ENCODE assay signal across 14 mouse cellular contexts in genomic region chr1:192313571-192313972, GRCm38 (mm10).
DNase-seq lines count a peak whose midpoint lies in the region; ATAC-seq lines count a peak whose summit lies in the region.
"Had no signal": no experiment of that assay in that cellular context is flagged by ENCODE, and none has a peak within 500 bp of the region (broad histone marks: within the 10 kb centered on the region; RNA-seq: fewer than 3 reads in every experiment).

No protein-coding gene starts in this region.

- H3K36me3 ChIP-seq in hindbrain, embryonic 15.5 days, result no peaks in the 10 kb centered on the region
- H3K36me3 ChIP-seq in hindbrain, embryonic 12.5 days, result no peaks in the 10 kb centered on the region
- no peaks in the 10 kb centered on the region for H3K36me3 ChIP-seq in lung, embryonic 16.5 days (ENCODE audit: control insufficient read depth, insufficient read depth, low read length)
- H3K36me3 ChIP-seq in forebrain, embryonic 13.5 days (ENCODE audit: poor library complexity, severe bottlenecking), result no peaks in the 10 kb centered on the region
- H3K36me3 ChIP-seq in midbrain, embryonic 15.5 days (replicated peaks), result no peaks in the 10 kb centered on the region
- H3K36me3 ChIP-seq: liver, embryonic 15.5 days had no signal

- H3K4me1 ChIP-seq in hindbrain, embryonic 15.5 days (replicated peaks), result peaks cover 16% of the 10 kb centered on the region
- peaks cover 4% of the 10 kb centered on the region; the same call in 1 of the 2 replicates for H3K4me1 ChIP-seq in hindbrain, embryonic 12.5 days
- peaks cover 19% of the 10 kb centered on the region for H3K4me1 ChIP-seq in lung, embryonic 16.5 days (replicated peaks; ENCODE audit: control insufficient read depth, insufficient read depth, low read length)
- H3K4me1 ChIP-seq in forebrain, embryonic 13.5 days, result peaks cover 14% of the 10 kb centered on the region
- peaks cover 21% of the 10 kb centered on the region for H3K4me1 ChIP-seq in midbrain, embryonic 15.5 days
- H3K4me1 ChIP-seq: megakaryocyte, embryonic 14.5 days had no signal

- WGBS in hindbrain, embryonic 15.5 days, result 47% methylated on average over 7 of the region's 7 CpGs
- 61% methylated on average over 7 of the region's 7 CpGs for WGBS in hindbrain, embryonic 12.5 days
- 38% methylated on average over 7 of the region's 7 CpGs for WGBS in lung, embryonic 16.5 days
- 22% methylated on average over 7 of the region's 7 CpGs for WGBS in forebrain, embryonic 13.5 days
- WGBS in midbrain, embryonic 15.5 days, result 30% methylated on average over 7 of the region's 7 CpGs

- H3K4me2 ChIP-seq in hindbrain, embryonic 15.5 days, result no peak overlapping the region
- no peak overlapping the region for H3K4me2 ChIP-seq in hindbrain, embryonic 12.5 days (replicated peaks)
- H3K4me2 ChIP-seq in lung, embryonic 16.5 days (ENCODE audit: low read depth, low read length), result no peak overlapping the region
- no peak overlapping the region for H3K4me2 ChIP-seq in forebrain, embryonic 13.5 days
- H3K4me2 ChIP-seq in midbrain, embryonic 15.5 days, result no peak overlapping the region
- H3K4me2 ChIP-seq: liver, embryonic 15.5 days had no signal

- no peaks in the 10 kb centered on the region for H3K9me3 ChIP-seq in hindbrain, embryonic 15.5 days
- H3K9me3 ChIP-seq in hindbrain, embryonic 12.5 days (replicated peaks), result peaks cover 4% of the 10 kb centered on the region; the same call in 1 of the 2 replicates
- H3K9me3 ChIP-seq in lung, embryonic 16.5 days (ENCODE audit: control insufficient read depth, low read length), result no peaks in the 10 kb centered on the region
- 0 out of 2 replicates have a peak, but pooled peaks cover 3% of the 10 kb centered on the region for H3K9me3 ChIP-seq in forebrain, embryonic 13.5 days (replicated peaks)
- H3K9me3 ChIP-seq in midbrain, embryonic 15.5 days, result no peaks in the 10 kb centered on the region
- H3K9me3 ChIP-seq: liver, embryonic 15.5 days had no signal

- no peaks in the 10 kb centered on the region for H3K27me3 ChIP-seq in hindbrain, embryonic 15.5 days
- no peaks in the 10 kb centered on the region for H3K27me3 ChIP-seq in hindbrain, embryonic 12.5 days
- H3K27me3 ChIP-seq in lung, embryonic 16.5 days (ENCODE audit: control insufficient read depth, insufficient read depth, low read depth, low read length), result no peaks in the 10 kb centered on the region
- no peaks in the 10 kb centered on the region for H3K27me3 ChIP-seq in forebrain, embryonic 13.5 days
- H3K27me3 ChIP-seq in midbrain, embryonic 15.5 days (replicated peaks), result no peaks in the 10 kb centered on the region
- H3K27me3 ChIP-seq: liver, embryonic 15.5 days; megakaryocyte, embryonic 14.5 days had no signal

- H3K4me3 ChIP-seq in hindbrain, embryonic 15.5 days, result no peak overlapping the region
- no peak overlapping the region for H3K4me3 ChIP-seq in hindbrain, embryonic 12.5 days
- no peak overlapping the region for H3K4me3 ChIP-seq in lung, embryonic 16.5 days (ENCODE audit: low read length)
- no peak overlapping the region for H3K4me3 ChIP-seq in forebrain, embryonic 13.5 days
- no peak overlapping the region for H3K4me3 ChIP-seq in midbrain, embryonic 15.5 days
- H3K4me3 ChIP-seq: liver, embryonic 15.5 days; megakaryocyte, embryonic 14.5 days had no signal

- DNase-seq in lung, postnatal 10 days, result no peak
- no peak for DNase-seq in layer of hippocampus, postnatal 25 days (ENCODE audit: extremely low spot score in 1 of 2, low spot score in 1 of 2)
- no peak for DNase-seq in urinary bladder, postnatal 25 days (ENCODE audit: low spot score)
- DNase-seq: cerebellum, postnatal 36 days; gastrocnemius, postnatal 14 days; kidney, adult 18-20 months; right cerebral cortex, postnatal 25 days had no signal

- H3K27ac ChIP-seq in hindbrain, embryonic 15.5 days (replicated peaks), result 0 out of 2 replicates have a peak overlapping the region, but pooled peaks have one; percentile 20
- H3K27ac ChIP-seq in hindbrain, embryonic 12.5 days, result no peak overlapping the region
- peak overlapping the region; percentile 21; the same call in 1 of the 2 replicates for H3K27ac ChIP-seq in lung, embryonic 16.5 days (ENCODE audit: low read length)
- no peak overlapping the region for H3K27ac ChIP-seq in forebrain, embryonic 13.5 days
- 0 out of 2 replicates have a peak overlapping the region, but pooled peaks have one; percentile 9 for H3K27ac ChIP-seq in midbrain, embryonic 15.5 days
- H3K27ac ChIP-seq: liver, embryonic 15.5 days had no signal

- no peak for ATAC-seq in hindbrain, embryonic 15.5 days (ENCODE audit: low FRiP score, low read depth)
- no peak for ATAC-seq in hindbrain, embryonic 12.5 days (ENCODE audit: low FRiP score)
- 0 out of 2 replicates have a peak, but pooled peaks have one; percentile 23 for ATAC-seq in lung, embryonic 16.5 days (ENCODE audit: low read depth)
- peak; percentile 50; the same call in 1 of the 2 replicates for ATAC-seq in forebrain, embryonic 13.5 days
- ATAC-seq in midbrain, embryonic 15.5 days (replicated peaks), result no peak

- no peak overlapping the region for H3K9ac ChIP-seq in hindbrain, embryonic 15.5 days
- no peak overlapping the region for H3K9ac ChIP-seq in hindbrain, embryonic 12.5 days
- H3K9ac ChIP-seq in lung, embryonic 16.5 days (ENCODE audit: low read length), result no peak overlapping the region
- H3K9ac ChIP-seq in forebrain, embryonic 13.5 days, result 0 out of 2 replicates have a peak overlapping the region, but pooled peaks have one; percentile 10
- no peak overlapping the region for H3K9ac ChIP-seq in midbrain, embryonic 15.5 days
- H3K9ac ChIP-seq: liver, embryonic 15.5 days had no signal

Comparison
In these comparisons a context has a peak if more than half of its experiments do, and no peak if none do; other contexts are left out.
1. H3K27ac ChIP-seq: peak in hindbrain, embryonic 15.5 days (single experiment), lung, embryonic 16.5 days (single experiment) and midbrain, embryonic 15.5 days (single experiment); none in hindbrain, embryonic 12.5 days (single experiment) and forebrain, embryonic 13.5 days (single experiment).
2. ATAC-seq: peak in lung, embryonic 16.5 days (single experiment) and forebrain, embryonic 13.5 days (single experiment); none in hindbrain, embryonic 15.5 days (single experiment), hindbrain, embryonic 12.5 days (single experiment) and midbrain, embryonic 15.5 days (single experiment).